Mouse (Mus musculus): ENCODE measurements at regions not wholly inside any gene's neighbourhood (a gene's known extent, or its start where the extent isn't known, plus 50 kb on each side); places are given as distances from the start of the nearest gene placed in this dataset.

- no peak for TF ChIP-seq EP300 (IDR thresholded peaks at IDR 0.05)
- TF ChIP-seq CTCF (IDR thresholded peaks at IDR 0.05): no peak
These were observed 115.1 kb downstream of the Atp6v1g3 start for GRCm38 (mm10) chr1:138388634-138389033.
